Mouse (Mus musculus) mesoderm, embryonic 11.5 days (tissue): ENCODE results near the gene Cdk14.
A peak's percentile ranks its signal among the peaks of the same experiment; 100 is the strongest.
"Not testable (repeated sequence)": the region's sequence is repeated elsewhere in the genome, so short reads cannot be mapped to it uniquely, and the experiment has no call there.

ENCODE experiments used
- DNase-seq: peaks from one replicate; pipeline ENCODE4 v3.0.0-alpha.2; 2012; ENCODE audit warnings: low read depth, low spot score

Cdk14 gene

GRCm38 (mm10) chr5:5367550-5367949 is 52.6 kb downstream of the Cdk14 start:
- no peak for DNase-seq

DNA sequence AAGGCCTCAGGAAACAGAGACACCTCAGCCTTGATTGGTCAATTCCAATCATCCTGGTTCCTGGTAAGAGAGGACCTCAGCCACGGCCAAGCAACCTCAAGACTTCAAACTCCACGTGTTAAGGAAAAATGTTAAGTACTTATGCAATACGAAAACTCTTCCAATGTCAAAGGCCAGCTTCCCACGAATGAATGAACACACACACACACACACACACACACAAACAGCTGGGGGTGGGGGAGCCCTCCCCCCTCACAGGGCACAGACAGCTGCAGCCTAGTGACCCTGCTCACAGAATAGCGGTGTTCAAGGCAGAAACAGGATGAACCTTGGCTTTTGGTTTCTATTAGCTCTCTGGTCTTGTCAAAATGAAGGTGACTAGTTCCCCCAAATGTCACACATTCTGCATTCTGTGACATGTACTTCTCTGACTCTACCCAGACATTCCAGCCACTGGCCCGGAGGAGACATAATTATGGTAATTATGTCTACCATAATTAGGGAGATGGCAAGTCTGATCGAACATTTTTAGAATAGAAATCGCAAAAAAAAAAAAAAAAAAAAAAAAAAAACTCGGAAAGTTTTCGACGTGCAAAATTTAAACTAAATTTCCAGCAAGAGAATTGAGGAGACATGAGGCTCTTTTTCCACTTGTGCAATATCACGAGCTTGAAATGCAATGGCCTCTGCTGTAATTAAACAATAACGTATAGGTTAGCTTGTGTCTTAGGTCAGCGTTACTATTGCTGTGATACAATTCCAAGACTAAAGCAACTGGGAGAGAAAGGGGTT is 54.6 kb downstream of the Cdk14 start:
- DNase-seq: no peak

- DNase-seq: no peak
Measured at GRCm38 (mm10) chr5:5361684-5362083, 58.4 kb downstream of the Cdk14 start.

GRCm38 (mm10) chr5:5360338-5360737 is 59.8 kb downstream of the Cdk14 start:
- DNase-seq: no peak

DNA sequence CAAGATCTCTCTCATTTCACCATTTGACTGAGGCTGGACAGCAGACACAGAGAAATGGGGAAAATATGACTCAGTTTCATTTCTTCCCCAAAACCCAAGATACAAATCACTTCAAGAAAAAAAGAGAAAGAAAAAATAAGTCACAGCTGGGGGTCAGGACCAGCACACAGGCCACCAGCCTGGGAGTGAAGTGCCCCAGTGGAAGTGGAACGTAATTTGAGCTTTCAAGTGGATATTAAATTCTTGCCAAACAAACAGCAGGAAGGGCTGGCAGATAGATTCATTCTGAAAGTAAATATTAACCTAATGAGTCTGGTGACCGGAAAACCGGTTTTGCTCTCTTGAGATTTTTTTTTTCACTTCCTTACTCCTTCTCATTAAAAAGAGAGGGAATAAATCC is 60.2 kb downstream of the Cdk14 start:
- no peak for DNase-seq

DNA sequence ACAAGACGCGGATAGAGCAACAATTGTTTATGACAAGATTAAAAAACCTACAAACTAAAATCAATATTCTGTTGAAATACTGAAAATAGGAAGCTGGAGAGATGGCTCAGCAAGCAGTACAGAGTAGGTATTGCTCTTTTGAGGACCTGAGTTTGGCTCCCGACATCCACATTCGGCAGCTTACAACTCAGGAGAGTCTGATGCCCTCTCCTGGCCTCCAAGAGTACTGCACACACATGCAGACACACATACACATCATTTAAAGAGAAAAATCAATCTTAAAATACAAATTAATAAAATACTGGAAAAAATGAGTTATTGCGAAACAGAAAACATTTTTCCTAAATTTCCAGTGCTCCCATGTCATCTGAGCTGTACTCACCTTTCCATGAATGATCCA is 60.7 kb downstream of the Cdk14 start:
- DNase-seq: no peak

GRCm38 (mm10) chr5:5358019-5358717 is 61.9 kb downstream of the Cdk14 start:
- DNase-seq: no peak

- DNase-seq: no peak
Measured at GRCm38 (mm10) chr5:5354684-5355368, 65.3 kb downstream of the Cdk14 start.

DNA sequence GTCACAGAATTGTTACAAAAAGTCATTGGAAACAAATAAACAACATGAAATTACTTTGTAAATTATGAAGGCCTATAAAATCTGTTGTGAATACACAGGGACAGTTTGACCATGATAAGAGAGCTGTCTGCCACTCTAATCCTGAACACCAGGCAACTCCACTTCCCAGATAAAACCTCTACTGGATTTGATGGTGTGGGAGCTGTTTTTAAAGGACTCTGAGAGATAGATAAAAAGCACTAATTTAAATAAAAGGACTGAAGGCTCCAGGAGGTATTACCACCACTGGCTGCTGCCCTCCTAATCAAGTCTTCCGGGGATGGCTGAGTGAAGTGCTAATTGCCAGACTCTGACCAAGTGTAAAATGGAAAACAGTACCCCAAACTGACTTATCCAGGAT is 66.2 kb downstream of the Cdk14 start:
- DNase-seq: no peak

DNA sequence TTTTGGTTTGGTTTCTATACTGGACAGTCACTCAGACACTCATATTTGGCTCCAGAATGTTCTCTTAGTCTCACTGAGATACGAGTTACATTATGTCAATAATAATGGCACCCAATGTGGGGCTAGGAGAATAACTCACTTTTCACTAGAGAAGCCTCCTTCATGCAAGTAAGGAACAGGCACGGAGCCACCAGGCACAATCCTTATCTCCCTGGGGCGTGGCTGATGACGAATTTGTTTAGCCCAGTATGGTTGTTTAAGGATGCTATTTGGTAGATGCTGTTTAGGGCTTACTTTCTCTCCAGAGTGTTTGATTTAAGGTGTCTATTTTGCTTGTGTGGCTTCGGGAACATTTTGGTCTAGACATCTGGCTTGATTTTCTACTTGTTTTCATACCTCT is 75.5 kb downstream of the Cdk14 start:
- DNase-seq: no peak

GRCm38 (mm10) chr5:5343741-5344140 is 76.4 kb downstream of the Cdk14 start:
- DNase-seq: no peak

DNA sequence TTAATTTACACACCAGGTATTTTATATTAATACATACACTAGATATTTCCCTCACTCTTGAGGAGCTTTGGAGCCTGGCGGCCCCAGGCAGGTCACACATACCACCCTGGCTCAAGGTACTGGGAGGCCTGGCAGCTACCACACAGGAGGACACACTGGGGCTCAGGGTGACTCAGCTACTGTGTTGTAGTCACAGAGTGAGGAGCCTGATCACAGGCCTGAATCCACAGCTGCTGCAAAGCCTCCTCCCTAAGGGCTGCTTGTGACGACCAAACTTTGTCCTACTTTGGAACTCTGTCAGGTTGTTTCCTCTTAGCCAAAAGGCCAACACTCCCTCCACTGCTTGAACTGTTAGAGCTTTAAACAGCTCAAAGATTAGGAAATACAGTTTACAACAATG is 76.8 kb downstream of the Cdk14 start:
- DNase-seq: no peak

DNA sequence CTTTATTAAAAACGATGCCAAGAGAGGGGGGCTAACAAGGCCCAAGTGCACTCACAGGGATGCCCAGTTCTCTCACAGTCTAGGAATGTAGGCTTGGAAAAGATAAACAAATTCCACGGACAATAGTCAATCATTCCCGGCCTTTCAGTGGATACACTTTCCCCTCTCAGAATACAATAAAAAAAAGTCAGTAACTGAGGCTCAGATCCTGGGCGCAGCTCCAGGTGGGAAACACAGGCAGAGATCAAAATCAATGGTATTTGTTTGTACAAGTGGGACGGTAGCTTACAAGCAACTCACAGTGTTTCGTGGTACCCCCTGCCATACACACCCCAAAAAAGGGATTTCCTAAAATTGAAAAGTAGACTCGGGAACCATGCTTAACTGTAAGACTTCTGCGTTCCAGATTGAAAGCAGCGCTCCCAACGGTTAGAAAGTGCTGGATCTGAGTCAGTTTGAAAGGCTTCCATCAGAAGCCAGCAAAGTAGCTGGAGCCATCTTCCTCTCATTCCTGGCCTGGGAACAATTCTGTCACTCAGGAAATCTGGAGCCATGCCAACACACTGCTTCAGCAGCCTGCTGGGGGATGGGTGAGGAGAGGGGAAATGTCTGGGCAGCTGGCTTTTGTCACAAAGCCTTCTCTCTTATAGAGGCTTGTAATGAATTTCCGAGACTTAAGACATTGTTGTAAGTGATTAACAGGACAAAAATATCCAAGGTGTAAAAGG is 77.5 kb downstream of the Cdk14 start:
- DNase-seq: peak; percentile 79

GRCm38 (mm10) chr5:5341611-5342010 is 78.5 kb downstream of the Cdk14 start:
- no peak for DNase-seq

DNA sequence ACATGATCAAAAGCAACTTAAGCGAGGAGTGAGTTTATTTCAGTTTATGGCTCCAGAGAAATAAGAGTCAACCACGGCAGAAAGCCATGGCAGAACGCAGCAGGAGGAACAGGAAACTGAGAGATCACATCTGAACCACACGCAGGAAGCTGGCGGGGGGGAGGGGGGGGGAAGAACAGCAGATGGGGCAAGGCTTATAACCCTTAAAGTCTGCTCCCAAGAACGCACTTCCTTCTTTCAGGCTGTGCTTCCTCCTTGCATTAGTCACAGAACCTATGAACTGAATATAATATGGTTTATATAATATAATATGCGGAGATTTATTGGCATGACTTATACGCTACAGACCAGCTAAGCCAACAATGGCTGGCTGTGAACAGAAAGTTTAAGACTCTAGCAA is 86.2 kb downstream of the Cdk14 start:
- DNase-seq: no peak

GRCm38 (mm10) chr5:5330926-5331460 is 89.1 kb downstream of the Cdk14 start:
- DNase-seq: no peak

DNA sequence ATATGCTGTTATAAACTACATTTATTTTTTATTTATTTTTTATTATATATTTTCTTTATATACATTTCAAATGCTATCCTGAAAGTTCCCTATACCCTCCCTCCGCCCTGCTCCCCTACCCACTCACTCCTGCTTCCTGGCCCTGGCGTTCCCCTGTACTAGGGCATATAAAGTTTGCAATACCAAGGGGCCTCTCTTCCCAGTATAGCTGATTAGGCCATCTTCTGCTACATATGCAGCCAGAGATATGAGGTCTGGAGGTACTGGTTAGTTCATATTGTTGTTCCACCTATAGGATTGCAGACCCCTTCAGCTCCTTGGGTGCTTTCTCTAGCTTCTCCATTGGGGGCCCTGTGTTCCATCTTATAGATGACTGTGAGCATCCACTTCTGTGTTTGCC is 91.1 kb downstream of the Cdk14 start:
- not testable (repeated sequence) for DNase-seq

- DNase-seq: no peak
Measured at GRCm38 (mm10) chr5:5326716-5327115, 93.4 kb downstream of the Cdk14 start.

DNA sequence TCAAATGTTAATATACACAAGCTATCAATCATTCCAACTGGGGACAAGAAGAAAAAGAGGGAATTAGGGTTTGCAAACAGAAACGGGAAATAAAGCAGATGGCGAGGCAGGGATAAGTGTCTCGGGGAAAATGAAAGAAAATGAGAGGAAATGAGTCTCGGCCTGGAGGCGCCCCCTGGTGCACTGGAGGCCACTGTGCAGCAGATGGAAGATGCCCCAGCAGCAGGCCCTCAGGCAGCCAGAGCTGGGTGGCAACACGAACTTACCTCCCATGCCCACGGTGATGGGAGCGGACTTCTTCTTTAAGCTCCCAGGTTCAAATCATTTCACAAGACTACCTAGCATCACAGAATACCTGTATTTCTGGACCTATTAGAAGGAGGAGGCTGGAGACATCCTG is 97.4 kb downstream of the Cdk14 start:
- no peak for DNase-seq

GRCm38 (mm10) chr5:5320506-5321181 is 99.5 kb downstream of the Cdk14 start:
- no peak for DNase-seq

- no peak for DNase-seq
Measured at GRCm38 (mm10) chr5:5319824-5320505, 100.1 kb downstream of the Cdk14 start.
